Mouse (Mus musculus) right cerebral cortex, postnatal 36 days (tissue): ENCODE measurements at regions not wholly inside any gene's neighbourhood (a gene's known extent, or its start where the extent isn't known, plus 50 kb on each side); places are given as distances from the start of the nearest gene placed in this dataset.

ENCODE experiments used
- DNase-seq, 2 experiments: peaks; one replicate each; pipeline ENCODE4 v3.0.0; 2022; ENCODE audit warnings: low spot score in 2 of 2, mixed read lengths in 1 of 2

GRCm38 (mm10) chr11:17461701-17462100 lies 204.3 kb downstream of the C1d start:
- DNase-seq: no peak

DNA sequence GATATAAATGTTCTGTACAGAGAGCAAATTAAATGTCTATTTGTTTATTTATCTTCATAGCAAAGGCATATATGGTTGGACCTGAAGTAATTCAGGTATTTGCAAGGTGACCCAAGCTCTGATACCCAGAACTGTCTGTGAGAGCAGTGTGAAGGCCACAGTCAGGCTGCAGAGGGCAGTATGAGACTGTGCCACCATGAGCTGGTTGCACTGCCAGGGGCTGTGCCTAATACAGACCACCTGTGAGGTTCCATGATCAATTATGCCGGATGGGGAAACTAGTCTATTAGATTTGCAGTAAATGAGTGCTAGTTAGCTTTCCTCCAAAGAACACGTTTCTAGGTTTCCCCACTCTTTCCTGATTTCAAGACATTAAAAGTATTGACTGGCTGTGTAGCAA lies 207.5 kb downstream of the C1d start:
- no peak for DNase-seq

GRCm38 (mm10) chr11:17468431-17469165 lies 211.2 kb downstream of the C1d start:
- DNase-seq: no peak

GRCm38 (mm10) chr11:17481436-17481996 lies 224.1 kb downstream of the C1d start:
- DNase-seq: no peak

GRCm38 (mm10) chr11:17483849-17484441 lies 226.6 kb downstream of the C1d start:
- DNase-seq: no peak

DNA sequence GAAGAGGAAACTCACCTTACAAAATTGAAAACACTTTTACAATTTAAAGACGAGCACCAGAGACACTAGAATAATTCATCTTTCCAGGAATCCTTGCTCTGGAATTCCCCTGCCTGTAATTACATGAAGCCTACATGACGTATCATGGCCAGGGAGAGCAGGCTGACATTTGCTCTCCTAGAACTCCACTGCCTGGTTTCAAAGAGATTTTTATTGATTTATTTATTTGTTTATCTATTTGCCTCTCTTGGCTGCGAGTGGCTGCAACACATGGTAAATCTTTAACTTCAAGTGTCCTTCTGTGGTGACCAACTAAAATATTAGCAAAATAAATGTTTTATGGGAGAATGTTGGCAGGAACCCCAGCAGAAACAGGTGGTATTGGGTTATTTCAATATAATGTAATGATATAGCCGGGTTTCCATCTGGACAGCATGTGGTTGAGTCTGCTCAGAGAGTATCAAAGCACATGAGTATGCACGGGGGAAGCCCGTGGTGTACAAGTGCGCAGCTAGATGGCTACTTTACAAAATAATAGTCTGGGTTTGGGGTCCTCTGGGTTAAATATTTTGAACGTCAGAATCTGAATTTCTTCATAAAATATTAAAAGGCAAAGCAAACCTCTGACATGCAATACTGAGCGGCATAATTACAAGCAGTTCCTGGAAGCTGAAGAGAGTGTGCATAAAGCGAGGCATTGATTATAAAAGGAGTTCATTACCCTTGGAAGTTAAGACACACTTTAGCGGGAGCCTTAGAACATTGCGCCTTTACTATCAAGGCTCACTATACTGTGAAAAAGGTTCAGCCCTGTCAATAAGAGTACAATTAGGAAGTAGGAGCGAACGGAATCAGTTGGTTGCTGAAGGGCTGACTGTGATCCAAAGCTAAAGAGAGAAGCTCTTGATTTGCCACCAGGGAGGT lies 244.0 kb downstream of the C1d start:
- no peak for DNase-seq

- no peak for DNase-seq
These were observed 244.7 kb downstream of the C1d start for GRCm38 (mm10) chr11:17502052-17502451.

DNA sequence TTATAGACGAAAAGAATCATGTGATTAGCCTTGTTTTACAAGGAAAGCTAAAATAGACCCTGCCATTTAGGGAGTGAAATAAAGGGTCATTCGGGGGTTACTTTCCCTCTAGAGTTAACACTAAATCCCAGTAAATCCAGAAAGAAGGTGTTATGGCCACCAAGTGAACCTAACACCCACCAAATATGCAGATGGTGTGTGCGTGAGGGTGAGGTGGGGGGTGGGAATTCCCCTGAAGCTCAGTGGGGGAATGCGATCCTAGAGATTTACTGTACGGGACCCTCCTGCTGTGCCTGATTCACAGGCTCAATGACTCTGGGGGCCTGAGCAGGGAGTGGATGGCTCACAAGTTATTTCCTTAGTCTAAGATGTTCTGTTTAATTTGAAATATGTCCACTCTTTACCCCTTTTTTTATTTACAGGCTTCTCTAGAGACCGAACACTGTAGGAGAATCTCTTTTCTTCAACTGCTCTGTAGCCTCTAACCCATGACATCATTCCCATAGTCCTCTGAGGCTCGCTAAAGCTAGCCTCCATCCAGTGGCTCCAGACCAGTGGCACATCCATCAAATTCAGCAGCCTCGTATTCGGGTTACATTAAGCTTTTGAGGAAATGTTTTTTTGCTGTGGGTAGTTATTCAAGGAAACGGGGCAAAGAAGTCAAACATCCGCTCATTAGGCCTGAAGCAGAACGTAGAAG lies 265.0 kb downstream of the C1d start:
- DNase-seq: no peak

DNA sequence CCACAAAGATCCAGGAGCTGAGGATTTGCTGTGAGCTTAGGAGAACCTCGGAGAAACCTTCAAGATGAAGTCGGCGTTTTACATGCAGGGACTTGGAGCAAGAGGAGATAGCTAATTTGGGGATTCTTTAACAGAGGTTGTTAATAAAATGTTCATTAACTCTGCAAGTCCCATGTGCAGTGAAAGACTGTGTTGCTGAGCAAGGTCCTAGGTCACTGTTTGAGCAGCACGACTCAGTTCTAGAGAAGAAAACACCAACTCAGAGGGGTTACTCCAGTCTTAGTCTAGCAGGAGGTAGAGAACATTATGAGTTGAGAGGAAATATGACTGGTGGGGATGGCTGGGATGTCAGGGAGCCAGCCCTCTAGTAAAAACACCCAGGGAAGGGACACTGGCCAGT lies 265.9 kb downstream of the C1d start:
- DNase-seq: no peak

DNA sequence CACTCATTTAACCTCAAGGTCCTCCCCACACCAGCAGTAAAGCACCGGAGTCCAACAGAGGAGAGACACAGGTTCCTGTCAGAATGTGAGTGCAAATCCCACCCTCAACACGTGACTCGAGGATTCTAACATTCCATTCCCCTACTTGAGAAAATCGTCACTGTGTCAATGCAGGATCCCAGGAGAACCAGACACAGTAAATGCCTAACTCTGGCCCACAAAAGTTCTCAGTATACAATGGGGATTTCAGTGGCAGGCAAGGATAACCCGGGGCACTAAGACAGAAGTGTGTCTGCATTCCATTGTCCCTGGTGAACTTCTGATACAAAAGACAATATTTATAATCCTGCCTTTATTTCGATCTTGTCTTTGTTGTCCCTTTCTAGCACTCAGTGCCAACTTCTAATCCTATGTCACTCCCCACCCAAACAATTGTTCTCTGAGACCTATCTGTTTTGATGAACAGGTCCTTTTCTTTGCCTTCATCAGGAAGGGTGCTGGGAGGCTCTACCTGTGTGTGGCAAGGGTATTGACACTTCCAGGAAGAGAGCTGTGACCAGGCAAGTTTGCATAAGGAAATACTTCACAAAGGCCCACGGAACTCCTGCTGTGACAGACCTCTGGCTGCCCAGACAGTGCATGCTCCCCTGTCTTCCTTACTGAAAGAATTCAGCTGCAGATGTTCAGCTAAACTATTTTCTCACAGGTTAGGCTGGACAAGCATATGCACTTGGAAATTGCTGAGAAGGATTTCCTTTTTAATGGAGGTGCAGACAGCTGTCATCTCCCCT lies 267.8 kb downstream of the C1d start:
- DNase-seq: no peak

- no peak for DNase-seq
These were observed 269.1 kb downstream of the C1d start for GRCm38 (mm10) chr11:17526476-17526875.

GRCm38 (mm10) chr11:17528609-17529008 lies 271.2 kb downstream of the C1d start:
- no peak for DNase-seq

DNA sequence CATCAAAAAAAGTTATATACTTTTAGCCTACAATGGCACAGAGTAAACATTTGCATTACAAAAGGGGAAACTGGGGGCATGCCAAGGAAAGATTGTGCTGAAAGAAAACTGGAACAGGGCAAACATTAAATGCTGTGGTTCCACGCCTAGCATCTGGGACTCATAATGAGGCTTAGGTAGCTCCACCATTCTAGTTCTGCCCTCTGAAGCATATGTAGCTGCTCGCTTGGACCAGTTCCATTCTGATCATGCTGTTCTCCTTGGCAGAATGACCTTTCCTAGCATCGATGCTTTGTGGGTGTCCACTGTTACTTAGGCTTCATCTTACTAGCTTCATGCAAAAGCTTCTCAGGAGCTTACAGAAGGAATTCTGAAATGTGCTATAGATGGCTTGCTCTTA lies 276.3 kb downstream of the C1d start:
- DNase-seq: no peak

DNA sequence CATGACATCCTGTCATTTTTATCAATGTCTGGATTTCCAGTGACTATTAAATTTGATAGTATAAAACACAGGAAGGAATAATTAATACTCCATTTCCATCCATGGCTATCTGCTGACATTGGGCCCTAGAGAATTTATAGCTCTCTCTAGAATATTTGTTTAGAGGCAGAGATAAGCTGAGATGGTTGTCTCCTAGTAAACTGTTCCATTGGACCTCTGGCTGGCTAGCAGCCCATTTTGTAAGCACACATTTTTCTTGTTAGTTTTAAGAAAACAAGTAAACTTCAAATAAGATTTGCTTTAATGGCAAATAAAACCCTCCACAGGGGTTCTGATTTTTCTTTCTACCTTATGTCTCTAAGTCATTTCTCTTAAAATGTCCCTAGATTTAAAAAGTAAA lies 288.9 kb downstream of the C1d start:
- no peak for DNase-seq

DNA sequence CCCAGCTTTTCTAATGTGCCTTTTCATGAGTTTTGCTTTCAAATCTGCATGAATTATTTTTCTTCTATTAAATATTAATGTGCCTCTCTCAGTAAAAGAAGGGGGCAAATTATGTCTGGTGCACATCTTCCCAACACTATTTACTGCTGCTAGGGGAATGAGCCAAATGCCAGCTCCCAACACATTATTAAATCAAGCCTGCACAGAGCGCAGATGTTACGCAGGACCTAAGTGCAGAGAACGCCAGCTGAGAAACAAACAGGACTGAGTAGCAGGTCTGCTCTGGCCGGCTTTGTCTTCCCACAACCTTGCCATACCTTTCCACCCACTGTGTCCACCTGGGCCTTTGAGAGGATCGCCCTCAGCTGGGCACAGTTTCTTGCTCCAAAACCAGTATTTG lies 291.8 kb downstream of the C1d start:
- DNase-seq: no peak

DNA sequence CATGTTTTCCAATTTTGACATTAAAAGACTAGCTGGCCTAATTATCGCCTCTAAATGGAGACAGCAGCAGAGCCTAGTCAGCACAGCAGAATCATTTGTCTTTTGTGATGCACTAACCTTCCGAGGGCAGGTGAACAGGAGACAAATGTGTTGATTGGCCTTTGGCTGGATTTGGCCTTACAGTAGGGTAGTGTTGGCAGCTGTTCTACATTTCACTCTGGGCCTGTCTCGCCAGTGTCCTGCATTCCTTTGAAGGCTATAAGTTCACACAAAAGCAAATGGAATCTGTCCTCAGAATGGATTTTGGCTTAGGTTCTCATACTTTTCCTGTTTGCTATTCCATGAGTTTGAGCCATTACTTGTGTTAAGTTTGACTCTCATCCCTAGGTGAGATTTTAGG lies 297.9 kb downstream of the C1d start:
- DNase-seq: no peak

GRCm38 (mm10) chr11:17591780-17592487 lies 334.6 kb downstream of the C1d start:
- DNase-seq: no peak

DNA sequence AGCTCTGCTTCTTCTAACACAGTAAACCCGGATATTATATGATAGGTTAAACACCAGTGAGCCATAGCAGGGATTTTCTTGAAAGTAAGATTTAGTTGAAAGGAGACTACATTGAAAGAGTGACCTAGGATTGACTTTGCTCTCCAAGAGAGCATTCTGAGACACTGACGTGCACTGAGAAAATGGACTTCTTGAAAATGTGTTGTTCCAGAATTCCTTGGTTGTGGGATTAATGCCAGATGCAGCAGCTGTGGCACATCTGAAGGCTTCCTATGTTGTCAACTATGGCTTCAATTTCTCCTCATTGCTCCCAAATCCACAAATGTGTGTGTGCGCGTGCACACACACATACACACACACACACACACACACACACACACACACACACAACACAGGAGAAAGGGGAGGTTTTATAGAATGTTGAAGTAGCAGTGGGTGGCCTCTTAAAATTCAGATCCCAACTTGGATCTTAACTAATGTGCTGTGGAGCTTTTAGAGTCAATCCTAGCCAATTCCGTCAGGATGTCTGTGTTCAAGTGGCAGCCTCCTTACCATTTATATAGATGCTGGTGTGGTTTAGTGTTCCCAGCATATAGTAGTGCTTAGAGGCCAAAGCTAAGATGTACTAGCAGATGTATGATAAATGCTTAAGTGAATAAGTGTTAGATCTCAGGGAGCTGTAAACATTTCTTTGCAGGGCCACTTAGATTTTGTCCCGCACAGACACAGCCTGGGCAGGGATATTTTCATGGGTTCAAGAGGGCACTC lies 346.5 kb downstream of the C1d start:
- no peak for DNase-seq

GRCm38 (mm10) chr11:17620462-17621248 lies 333.0 kb downstream of the Etaa1 start:
- no peak for DNase-seq
